Mouse (Mus musculus) retina, postnatal 1 day (tissue): ENCODE measurements around the gene Stxbp4.

Experiments
- DNase-seq: peaks from one replicate; pipeline ENCODE4 v3.0.0-alpha.2; 2012

The Stxbp4 gene

GRCm38 (mm10) chr11:90553963-90554362 lies 83.9 kb downstream of the Stxbp4 start:
- no peak for DNase-seq

- peak; percentile 69 for DNase-seq
Observed at GRCm38 (mm10) chr11:90552303-90553201, 85.3 kb downstream of the Stxbp4 start.

- peak; percentile 96 for DNase-seq
Observed at GRCm38 (mm10) chr11:90548560-90548959, 89.3 kb downstream of the Stxbp4 start.

- DNase-seq = no peak
Observed at GRCm38 (mm10) chr11:90538636-90539263, 99.1 kb downstream of the Stxbp4 start.

GRCm38 (mm10) chr11:90525311-90525710 lies 112.6 kb downstream of the Stxbp4 start:
- DNase-seq = no peak

- DNase-seq = peak; percentile 20
Observed at GRCm38 (mm10) chr11:90521040-90521439, 116.8 kb downstream of the Stxbp4 start.

- DNase-seq = no peak
Observed at GRCm38 (mm10) chr11:90517750-90518149, 120.1 kb downstream of the Stxbp4 start.

GRCm38 (mm10) chr11:90512538-90513219 lies 125.2 kb downstream of the Stxbp4 start:
- DNase-seq = peak; percentile 24

- no peak for DNase-seq
Observed at GRCm38 (mm10) chr11:90501846-90502245, 136.0 kb downstream of the Stxbp4 start.

- no peak for DNase-seq
Observed at GRCm38 (mm10) chr11:90499918-90500317, 138.0 kb downstream of the Stxbp4 start.

GRCm38 (mm10) chr11:90498461-90498860 lies 139.4 kb downstream of the Stxbp4 start:
- no peak for DNase-seq

- no peak for DNase-seq
Observed at GRCm38 (mm10) chr11:90494981-90495380, 142.9 kb downstream of the Stxbp4 start.

GRCm38 (mm10) chr11:90492511-90492910 lies 145.4 kb downstream of the Stxbp4 start:
- no peak for DNase-seq

- no peak for DNase-seq
Observed at GRCm38 (mm10) chr11:90489166-90489565, 148.7 kb downstream of the Stxbp4 start.

- no peak for DNase-seq
Observed at GRCm38 (mm10) chr11:90487686-90488085, 150.2 kb downstream of the Stxbp4 start.

GRCm38 (mm10) chr11:90484750-90485637 lies 152.9 kb downstream of the Stxbp4 start:
- DNase-seq = peak; percentile 40

- DNase-seq = no peak
Observed at GRCm38 (mm10) chr11:90483766-90484165, 154.1 kb downstream of the Stxbp4 start.

- peak; percentile 87 for DNase-seq
Observed at GRCm38 (mm10) chr11:90481828-90482227, 156.1 kb downstream of the Stxbp4 start.

- DNase-seq = no peak
Observed at GRCm38 (mm10) chr11:90470271-90470670, 167.6 kb downstream of the Stxbp4 start.

- no peak for DNase-seq
Observed at GRCm38 (mm10) chr11:90464046-90464595, 173.8 kb downstream of the Stxbp4 start.

- no peak for DNase-seq
Observed at GRCm38 (mm10) chr11:90460458-90460857, 177.4 kb downstream of the Stxbp4 start.

- DNase-seq = no peak
Observed at GRCm38 (mm10) chr11:90452134-90452533, 185.8 kb downstream of the Stxbp4 start.
